Mouse (Mus musculus) Patski (cell line): ENCODE results near the gene Itgax. TPM values are rescaled to one million over a fixed set of nuclear protein-coding genes. Genes with fewer than 3 reads are reported as not detected.

Experiments used
- ATAC-seq: fragments of 100-300 bp; one replicate; pipeline ENCODE4 v1.8.0; 2021
- CTCF ChIA-PET: fragments of 350-600 bp; sonication (Branson Sonifier 250); formaldehyde crosslinking; loops from one replicate; lab custom pipeline; 2022; ENCODE audit warnings: inconsistent platforms; lab: Charles Lee
- POLR2A ChIA-PET: fragments of 350-600 bp; sonication (Branson Sonifier 250); formaldehyde crosslinking; loops from one replicate; lab custom pipeline; 2022; ENCODE audit warnings: antibody characterized with exemption, inconsistent platforms; lab: Charles Lee
- DNase-seq: peaks from one replicate; pipeline ENCODE4 v3.0.0-alpha.2; 2011; ENCODE audit warnings: low read depth, low spot score
- H3K27me3 ChIP-seq: fragments of 371-371 bp; one replicate; pipeline ENCODE4 v1.5.1; 2021
- CTCF ChIP-seq: fragments of 100-300 bp; IDR thresholded peaks from one replicate; pipeline ENCODE4 v1.5.1; 2021
- in situ Hi-C: fragments of 300-500 bp; cut with MboI; formaldehyde crosslinking; loops from 3 replicates; pipeline ENCODE4 v1.11.1; 2018; ENCODE audit warnings: low pct_unique_long_range_greater_than_20kb, mixed read lengths
- polyA plus RNA-seq: library from polyadenylated mRNA; unstranded; gene quantifications from one replicate; pipeline ENCODE4 v1.2.3, GENCODE M21; 2021

Gene Itgax
- polyA plus RNA-seq, result 0.01 TPM

DNA sequence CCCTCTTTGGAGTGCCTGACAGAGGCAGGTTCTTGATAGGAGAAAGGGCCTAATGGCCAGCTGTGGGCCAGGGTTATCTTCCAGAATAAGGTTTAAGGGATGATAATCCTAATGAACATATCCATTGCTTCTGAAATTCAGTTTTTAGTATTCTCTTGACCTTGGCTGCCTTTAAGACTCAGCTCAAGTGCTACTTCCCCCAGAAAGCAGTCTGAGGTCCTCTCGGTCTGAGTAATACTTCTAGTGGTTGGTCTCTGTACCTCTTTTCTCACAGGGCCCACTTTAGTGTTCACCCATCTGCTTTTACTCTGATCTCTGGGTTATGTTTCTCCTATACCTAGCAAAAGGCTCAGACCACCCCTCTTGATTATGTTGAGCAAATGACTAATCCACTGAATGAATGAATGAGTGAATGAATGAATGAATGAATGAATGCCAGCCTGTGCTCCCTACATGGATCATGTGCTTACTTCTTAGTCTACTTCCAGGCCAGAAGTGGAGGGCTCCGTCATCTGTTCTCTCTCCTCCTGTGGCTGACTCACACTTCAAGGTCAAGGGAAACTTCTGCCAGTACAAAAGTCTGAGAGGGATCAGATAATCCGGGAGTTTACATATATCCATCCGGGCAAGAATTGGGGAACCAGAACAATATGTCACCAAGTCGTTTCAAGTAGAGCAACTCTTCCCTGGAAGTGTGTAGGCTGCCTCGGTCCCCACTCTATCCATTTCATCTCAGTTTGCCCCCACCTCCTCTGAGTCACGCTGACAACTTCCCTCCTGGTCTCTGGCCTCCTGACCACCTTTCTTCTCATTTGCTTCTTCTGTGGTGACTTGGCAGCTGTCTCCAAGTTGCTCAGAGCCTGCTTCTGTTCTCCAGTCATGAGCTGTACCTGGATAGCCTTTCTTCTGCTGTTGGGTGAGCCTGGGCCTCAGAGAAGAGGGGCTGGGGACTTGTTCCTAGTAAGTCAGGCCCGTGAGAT, at the start of gene Itgax:
TSS of gene Itgax (plus strand) at position 807 of the 980 bp plus-strand sequence.
- DNase-seq (no peak), ATAC-seq (no peak)
- ChIA-PET CTCF (no interaction called here), POLR2A (no interaction called here)
- H3K27me3 ChIP-seq, result peaks cover 13% of the 10 kb centered on the region
- TF ChIP-seq CTCF, result no peak
- in situ Hi-C loops, result no loop called here

DNA sequence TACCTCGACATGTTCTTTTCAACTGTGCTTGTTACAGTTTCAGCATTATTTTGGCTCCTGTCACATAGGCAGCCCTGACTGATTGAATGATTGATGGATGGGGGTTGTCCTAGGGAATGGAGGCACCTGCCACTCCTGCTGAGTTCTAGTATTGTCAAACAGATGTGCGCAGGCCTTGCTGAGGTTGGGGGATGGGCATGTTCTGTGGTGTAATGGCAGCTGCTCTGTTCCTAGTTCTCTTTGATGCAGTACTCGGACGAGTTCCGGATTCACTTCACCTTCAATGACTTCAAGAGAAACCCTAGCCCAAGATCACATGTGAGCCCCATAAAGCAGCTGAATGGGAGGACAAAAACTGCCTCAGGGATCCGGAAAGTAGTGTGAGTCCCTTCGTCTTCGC, 49.3 kb upstream of the Itgax start:
- ATAC-seq (no peak), DNase-seq (no peak)
- in situ Hi-C loops, result no loop called here
- no peaks in the 10 kb centered on the region for H3K27me3 ChIP-seq
- ChIA-PET CTCF (no interaction called here), POLR2A (no interaction called here)
- no peak for TF ChIP-seq CTCF

DNA sequence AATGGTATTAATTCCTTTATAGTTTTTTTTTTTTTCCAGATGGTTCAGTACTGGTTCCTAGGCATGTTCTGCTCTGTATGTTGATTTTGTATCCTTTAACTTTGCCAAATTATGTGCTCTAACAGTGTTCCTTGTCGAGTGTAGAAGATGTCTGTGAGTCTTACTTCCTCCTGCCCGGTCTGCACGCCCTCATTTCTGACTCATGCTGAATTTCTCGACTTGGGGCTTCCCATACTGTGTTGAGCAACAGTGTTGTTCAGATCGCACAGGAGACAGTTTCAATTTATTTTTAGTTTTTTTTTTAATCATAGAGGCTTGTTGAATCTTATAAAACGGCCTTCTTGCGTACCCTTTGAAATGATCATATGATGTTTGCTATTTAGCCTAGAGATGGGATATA, 40.2 kb upstream of the Itgax start:
- TF ChIP-seq CTCF, result no peak
- POLR2A ChIA-PET, result no interaction called here
- in situ Hi-C loops, result no loop called here

DNA sequence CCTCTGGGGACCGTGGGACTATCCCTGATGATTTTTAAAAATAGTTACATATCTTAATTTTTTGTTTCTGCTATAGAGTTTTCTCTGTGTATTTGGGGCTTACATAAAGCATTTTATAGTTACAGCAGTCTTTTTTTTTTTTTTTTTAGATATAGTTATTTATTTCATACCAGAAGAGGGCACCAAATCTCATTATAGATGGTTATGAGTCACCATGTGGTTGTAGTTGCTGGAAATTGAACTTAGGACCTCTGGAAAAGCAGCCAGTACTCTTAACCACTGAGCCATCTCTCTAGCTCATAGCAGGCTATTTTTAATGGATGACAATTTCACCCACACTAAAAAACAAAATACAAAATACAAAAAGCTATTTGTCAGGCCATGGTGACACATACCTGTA, 31.2 kb upstream of the Itgax start:
- ChIA-PET POLR2A (no interaction called here), CTCF (no interaction called here)
- in situ Hi-C loops, result no loop called here
- DNase-seq (no peak), ATAC-seq (no peak)
- TF ChIP-seq CTCF, result peak; percentile 44
- H3K27me3 ChIP-seq, result no peaks in the 10 kb centered on the region

More for the DNA sequence above, 40.2 kb upstream of the Itgax start:
- ATAC-seq (no peak), DNase-seq (no peak)
- H3K27me3 ChIP-seq, result no peaks in the 10 kb centered on the region
- CTCF ChIA-PET, result no interaction called here

DNA sequence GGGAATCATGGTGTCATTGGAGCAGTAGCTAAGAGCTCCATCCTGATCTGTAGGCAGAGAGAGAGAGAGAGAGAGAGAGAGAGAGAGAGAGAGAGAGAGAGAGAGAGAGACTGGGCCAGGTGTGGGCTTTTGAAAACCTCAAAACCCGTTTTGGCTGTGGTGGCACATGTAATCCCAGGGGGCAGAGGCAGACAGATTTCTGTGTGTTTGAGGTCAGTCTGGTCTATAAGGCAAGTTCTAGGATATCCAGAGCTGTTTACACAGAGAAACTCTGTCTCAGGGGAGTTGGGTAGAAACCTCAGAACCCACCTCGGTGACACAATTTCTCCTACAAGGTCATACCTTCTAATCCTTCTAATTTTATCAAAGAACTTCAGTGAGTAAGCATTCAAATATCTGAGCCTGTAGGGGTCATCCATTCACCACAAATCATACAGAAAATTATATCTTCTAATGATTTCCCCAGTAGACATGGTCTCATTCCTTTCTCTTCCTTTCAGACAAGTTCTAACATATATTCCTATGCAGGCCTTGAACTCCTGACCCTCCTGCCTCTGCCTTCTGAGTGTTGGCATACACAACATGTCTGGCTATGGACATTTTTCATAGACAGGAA, 28.5 kb upstream of the Itgax start:
- POLR2A ChIA-PET, result no interaction called here
- H3K27me3 ChIP-seq, result peaks cover 8% of the 10 kb centered on the region
- in situ Hi-C loops, result loop anchor here (5.0 kb wide), 1 partner anchor 106 kb away; the partner anchor contains the start of gene Cox6a2
- DNase-seq, result no peak
- no peak for ATAC-seq
- CTCF ChIA-PET, result no interaction called here
- TF ChIP-seq CTCF, result no peak

DNA sequence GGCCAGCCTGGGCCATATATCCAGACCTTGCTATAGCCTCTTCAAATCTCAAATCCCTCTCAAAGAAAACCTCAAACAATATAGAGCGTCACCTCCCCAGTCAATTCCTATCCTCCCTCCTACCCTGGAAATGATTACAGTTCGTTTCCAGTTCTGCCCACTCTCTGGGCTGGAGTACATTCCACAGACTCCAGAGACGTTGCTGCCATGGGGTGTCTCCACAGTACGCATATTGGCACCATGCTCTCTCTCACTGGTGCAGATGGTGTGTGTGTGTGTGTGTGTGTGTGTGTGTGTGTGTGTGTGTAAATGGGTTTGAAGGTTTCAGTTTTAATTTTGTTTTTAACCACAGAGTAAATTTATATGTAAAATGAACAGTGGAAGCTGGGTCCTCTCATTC, 24.1 kb upstream of the Itgax start:
- ChIA-PET POLR2A (no interaction called here), CTCF (no interaction called here)
- ATAC-seq, result no peak
- DNase-seq, result no peak
- peaks cover 25% of the 10 kb centered on the region for H3K27me3 ChIP-seq
- in situ Hi-C loops, result no loop called here
- TF ChIP-seq CTCF, result no peak

DNA sequence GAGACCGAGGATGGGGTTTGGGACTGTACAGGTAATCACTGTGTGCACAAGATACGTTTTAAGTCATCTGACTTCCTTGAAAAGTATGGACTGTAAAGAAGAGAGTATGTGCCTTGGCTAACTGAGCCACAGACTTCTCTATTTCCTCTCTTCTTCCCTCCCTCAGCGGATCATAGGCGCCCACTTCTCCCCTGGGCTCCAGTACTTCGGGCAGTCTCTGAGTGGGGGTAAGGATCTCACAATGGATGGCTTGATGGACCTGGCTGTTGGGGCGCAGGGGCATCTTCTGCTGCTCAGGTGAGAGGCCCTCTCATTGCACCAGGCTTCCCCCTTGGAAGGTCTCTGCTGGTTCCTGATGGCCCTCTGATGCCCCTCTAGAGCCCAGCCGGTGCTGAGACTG, 21.9 kb upstream of the Itgax start:
- peaks cover 25% of the 10 kb centered on the region for H3K27me3 ChIP-seq
- ATAC-seq (no peak), DNase-seq (no peak)
- ChIA-PET POLR2A (no interaction called here), CTCF (no interaction called here)
- no peak for TF ChIP-seq CTCF
- in situ Hi-C loops, result no loop called here

DNA sequence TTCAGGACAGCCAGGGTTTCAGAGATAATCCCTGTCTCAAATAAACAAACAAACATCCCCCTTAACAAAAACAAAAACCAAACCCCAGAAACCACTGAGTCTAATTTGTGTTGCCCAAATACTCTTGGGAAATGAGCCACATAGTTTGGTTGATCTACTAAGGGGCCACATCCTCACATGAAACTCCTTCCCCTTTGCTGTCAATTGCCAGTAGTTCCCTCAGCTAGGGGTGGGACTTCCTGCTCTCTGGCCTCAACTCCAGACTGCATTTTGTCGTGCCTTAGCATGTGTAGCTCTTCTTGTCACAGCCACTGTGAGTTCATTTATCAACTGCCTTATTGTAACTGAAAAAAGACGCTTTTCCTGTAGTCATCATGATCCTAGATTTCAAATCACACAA, 19.0 kb upstream of the Itgax start:
- in situ Hi-C loops, result no loop called here
- no peak for ATAC-seq
- no peak for TF ChIP-seq CTCF
- POLR2A ChIA-PET, result no interaction called here
- CTCF ChIA-PET, result no interaction called here
- DNase-seq, result no peak
- H3K27me3 ChIP-seq, result peaks cover 22% of the 10 kb centered on the region

DNA sequence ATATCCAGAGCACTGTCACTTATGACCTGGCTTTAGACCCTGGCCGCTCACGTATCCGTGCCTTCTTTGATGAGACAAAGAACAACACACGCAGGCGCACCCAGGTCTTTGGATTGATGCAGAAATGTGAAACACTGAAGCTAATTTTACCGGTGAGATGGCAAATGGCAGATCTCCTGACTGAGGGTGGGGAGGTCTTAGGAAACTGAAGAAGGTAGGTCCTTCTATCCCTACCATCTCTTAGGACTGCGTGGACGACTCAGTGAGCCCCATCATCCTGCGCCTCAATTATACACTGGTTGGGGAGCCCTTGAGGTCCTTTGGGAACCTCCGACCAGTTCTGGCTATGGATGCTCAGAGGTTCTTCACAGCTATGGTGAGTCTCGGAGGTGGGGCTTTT, 17.2 kb upstream of the Itgax start:
- ATAC-seq, result no peak
- POLR2A ChIA-PET, result no interaction called here

DNA sequence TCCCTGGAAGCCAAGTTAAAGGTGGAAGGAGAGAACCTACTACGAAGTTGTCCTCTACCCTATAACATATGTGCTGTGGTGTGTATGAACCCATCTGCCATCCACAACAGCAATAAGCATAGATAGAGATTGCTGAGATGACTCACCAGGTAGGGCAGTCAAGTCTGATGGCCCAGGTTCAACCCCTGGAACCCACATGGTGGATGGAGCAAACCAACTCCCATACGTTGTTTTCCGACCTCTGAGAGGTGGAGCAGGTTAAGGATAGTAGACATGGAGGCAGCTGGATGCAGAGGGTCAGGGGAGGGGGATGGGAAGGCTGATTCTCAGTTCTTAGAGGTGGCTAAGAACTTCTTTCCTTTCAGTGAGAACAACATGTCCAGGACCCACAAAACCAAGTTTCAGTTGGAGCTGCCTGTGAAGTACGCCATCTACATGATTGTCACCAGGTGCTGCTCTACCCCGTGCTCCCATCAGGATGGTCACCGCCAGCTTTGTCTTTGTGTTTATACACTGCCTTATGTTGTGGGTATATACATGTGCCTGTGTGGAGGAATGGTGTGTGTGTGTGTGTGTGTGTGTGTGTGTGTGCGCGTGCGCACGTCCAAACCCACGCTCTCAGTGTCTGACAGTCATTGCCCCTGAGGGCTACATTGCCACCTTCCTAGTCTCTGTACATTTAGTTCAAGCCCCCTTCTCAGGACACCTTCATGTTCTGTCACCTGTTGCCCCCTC, 14.8 kb upstream of the Itgax start:
- DNase-seq (no peak), ATAC-seq (no peak)
- no peak for TF ChIP-seq CTCF
- CTCF ChIA-PET, result no interaction called here
- in situ Hi-C loops, result no loop called here
- POLR2A ChIA-PET, result no interaction called here
- H3K27me3 ChIP-seq, result no peaks in the 10 kb centered on the region

More for the DNA sequence above, 17.2 kb upstream of the Itgax start:
- DNase-seq, result no peak
- H3K27me3 ChIP-seq, result peaks cover 16% of the 10 kb centered on the region
- no peak for TF ChIP-seq CTCF
- in situ Hi-C loops, result no loop called here
- CTCF ChIA-PET, result no interaction called here
